Mouse (Mus musculus) midbrain, embryonic 11.5 days (tissue): ENCODE data around the gene Zfand2a. TPM values are rescaled to one million over a fixed set of nuclear protein-coding genes. Genes with fewer than 3 reads are reported as not detected.
A peak's percentile ranks its signal among the peaks of the same experiment; 100 is the strongest.

Experiments
- ATAC-seq: fragments of 200-750 bp; cut with Nextera tagmentation; 2 replicates; pipeline ENCODE4 v1.8.0; 2017; ENCODE audit warnings: moderate TSS enrichment, moderate library complexity; ENCODE audit not compliant: low FRiP score
- DNase-seq: peaks from one replicate; pipeline ENCODE4 v3.0.0; 2015; ENCODE audit warnings: low spot score; ENCODE audit errors: missing footprints
- H3K27ac ChIP-seq: fragments of 300-500 bp; sonication (generic); 2 replicates; pipeline ENCODE4 v1.5.1; 2014; ENCODE audit warnings: low read depth, low read length
- H3K27me3 ChIP-seq: fragments of 300-500 bp; sonication (generic); 2 replicates; pipeline ENCODE4 v1.6.1; 2014; ENCODE audit warnings: mild to moderate bottlenecking, low read length, moderate library complexity, mixed read lengths; ENCODE audit not compliant: control insufficient read depth, insufficient read depth
- H3K36me3 ChIP-seq: fragments of 300-500 bp; sonication (generic); 2 replicates; pipeline ENCODE4 v1.6.1; 2014; ENCODE audit warnings: mild to moderate bottlenecking, low read length, moderate library complexity, mixed read lengths; ENCODE audit not compliant: control insufficient read depth, insufficient read depth
- H3K4me1 ChIP-seq: fragments of 300-500 bp; sonication (generic); 2 replicates; pipeline ENCODE4 v1.6.1; 2014; ENCODE audit warnings: low read length; ENCODE audit not compliant: control insufficient read depth, insufficient read depth
- H3K4me2 ChIP-seq: fragments of 300-500 bp; sonication (generic); 2 replicates; pipeline ENCODE4 v1.6.1; 2014; ENCODE audit warnings: mild to moderate bottlenecking, moderate library complexity
- H3K4me3 ChIP-seq: fragments of 300-500 bp; sonication (generic); 2 replicates; pipeline ENCODE4 v1.5.1; 2014; ENCODE audit warnings: low read depth, low read length
- H3K9ac ChIP-seq: fragments of 300-500 bp; sonication (generic); 2 replicates; pipeline ENCODE4 v1.6.1; 2014; ENCODE audit warnings: low read length
- H3K9me3 ChIP-seq: fragments of 300-500 bp; sonication (generic); 2 replicates; pipeline ENCODE4 v1.6.1; 2016; ENCODE audit warnings: low read length; ENCODE audit not compliant: control insufficient read depth
- WGBS: fragments of 180-500 bp; shearing (Covaris S2); extraction: QIAGEN DNeasy Blood & Tissue Kit; methylation state at CpG from one replicate; pipeline ENCODE4 v1.1.7; 2014; 5-methylcytosine and 5-hydroxymethylcytosine counted together
- polyA plus RNA-seq: library from polyadenylated mRNA; unstranded; fragments of >200 nt; fragmentation: Nextera tagmentation; extraction: Ambion mirVana; gene quantifications from 2 replicates; pipeline ENCODE4 v1.2.1, GENCODE M21; 2014

The Zfand2a gene
- polyA plus RNA-seq, 1 experiment from 2014 or later: 6.9 TPM

- Histone ChIP-seq H3K27me3 (no peaks in the 10 kb centered on the region), H3K36me3 (no peaks in the 10 kb centered on the region), H3K27ac (no peak overlapping the region), H3K4me2 (no peak overlapping the region), H3K9ac (no peak overlapping the region), H3K4me1 (0 out of 2 replicates have a peak, but pooled peaks cover 2% of the 10 kb centered on the region), H3K9me3 (no peaks in the 10 kb centered on the region), H3K4me3 (no peak overlapping the region)
- DNase-seq: no peak
- no peak for ATAC-seq
- WGBS: 84% methylated on average over 2 of the region's 2 CpGs
Observed at GRCm38 (mm10) chr5:139441726-139442018, 42.7 kb downstream of the Zfand2a start.

DNA sequence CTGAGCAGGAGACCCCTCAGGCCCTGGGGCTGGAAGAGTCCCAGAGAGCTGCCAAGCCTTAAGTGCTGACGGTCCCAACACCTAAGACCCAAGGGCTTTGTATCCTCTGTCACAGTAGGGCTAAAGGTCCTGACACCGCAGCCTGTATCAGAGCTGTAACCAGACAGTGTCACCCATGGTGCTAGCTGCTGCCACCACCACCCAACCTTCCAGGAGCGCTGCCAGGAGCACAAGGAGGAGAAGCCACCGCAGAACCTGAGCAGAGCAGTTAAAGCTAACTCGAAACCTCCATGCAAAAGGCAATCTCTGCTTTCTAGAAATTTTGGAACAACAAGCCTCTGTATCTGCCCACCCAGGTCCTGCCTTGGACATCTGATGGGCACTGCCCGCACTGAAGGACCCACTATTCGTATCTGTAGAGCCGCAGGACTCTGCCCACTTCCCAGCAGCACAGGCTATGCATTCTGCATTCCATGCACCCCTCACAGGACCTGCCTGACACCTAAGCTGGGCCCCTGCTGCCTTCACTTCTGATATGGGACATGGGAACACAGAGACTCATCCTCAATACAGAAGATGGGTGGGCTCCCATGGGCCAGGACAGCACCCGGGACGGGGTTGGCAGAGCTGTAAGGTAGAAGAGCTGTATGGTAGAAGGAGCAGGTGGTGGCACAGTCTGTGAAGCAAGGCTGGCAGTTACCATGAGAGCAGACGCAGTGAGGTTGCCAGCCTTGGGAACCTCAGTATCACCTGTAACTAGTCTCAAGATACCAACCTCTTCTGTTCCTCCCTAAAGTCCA lies 43.2 kb downstream of the Zfand2a start:
- Histone ChIP-seq H3K9me3 (no peaks in the 10 kb centered on the region), H3K4me2 (no peak overlapping the region), H3K4me3 (no peak overlapping the region), H3K4me1 (0 out of 2 replicates have a peak, but pooled peaks cover 2% of the 10 kb centered on the region), H3K36me3 (no peaks in the 10 kb centered on the region), H3K9ac (no peak overlapping the region), H3K27me3 (no peaks in the 10 kb centered on the region), H3K27ac (no peak overlapping the region)
- no peak for ATAC-seq
- DNase-seq: no peak
- WGBS: 91% methylated on average over 11 of the region's 11 CpGs

DNA sequence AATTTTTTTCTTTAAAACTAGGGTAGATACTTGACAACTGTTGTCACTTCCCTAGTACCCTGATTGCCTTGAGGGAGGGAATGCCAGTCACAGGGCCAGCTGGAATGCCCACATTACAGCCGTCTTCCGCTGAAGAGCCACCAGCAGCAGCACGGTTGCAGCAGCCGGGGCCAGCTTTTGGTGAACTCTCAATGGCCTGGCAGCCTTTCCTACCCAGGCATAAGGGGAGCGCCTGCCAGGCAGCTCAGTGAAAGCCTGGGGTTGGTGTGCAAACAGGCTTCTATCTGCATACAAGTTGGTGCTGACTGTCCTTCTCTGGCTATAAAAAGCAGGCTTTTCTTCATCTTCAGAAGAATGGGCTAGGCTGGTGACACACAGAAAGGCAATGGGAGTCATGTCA lies 43.9 kb downstream of the Zfand2a start:
- H3K36me3 ChIP-seq: no peaks in the 10 kb centered on the region
- no peak overlapping the region for H3K4me2 ChIP-seq
- H3K27me3 ChIP-seq: no peaks in the 10 kb centered on the region
- H3K27ac ChIP-seq: no peak overlapping the region
- H3K4me3 ChIP-seq: no peak overlapping the region
- H3K4me1 ChIP-seq: peaks cover 5% of the 10 kb centered on the region; the same call in 1 of the 2 replicates
- no peak for DNase-seq
- H3K9me3 ChIP-seq: no peaks in the 10 kb centered on the region
- ATAC-seq: no peak
- WGBS: 90% methylated on average over 5 of the region's 5 CpGs
- no peak overlapping the region for H3K9ac ChIP-seq

GRCm38 (mm10) chr5:139438440-139438839 lies 45.9 kb downstream of the Zfand2a start:
- Histone ChIP-seq H3K4me3 (no peak overlapping the region), H3K27ac (no peak overlapping the region)
- 79% methylated on average over 12 of the region's 12 CpGs for WGBS

DNA sequence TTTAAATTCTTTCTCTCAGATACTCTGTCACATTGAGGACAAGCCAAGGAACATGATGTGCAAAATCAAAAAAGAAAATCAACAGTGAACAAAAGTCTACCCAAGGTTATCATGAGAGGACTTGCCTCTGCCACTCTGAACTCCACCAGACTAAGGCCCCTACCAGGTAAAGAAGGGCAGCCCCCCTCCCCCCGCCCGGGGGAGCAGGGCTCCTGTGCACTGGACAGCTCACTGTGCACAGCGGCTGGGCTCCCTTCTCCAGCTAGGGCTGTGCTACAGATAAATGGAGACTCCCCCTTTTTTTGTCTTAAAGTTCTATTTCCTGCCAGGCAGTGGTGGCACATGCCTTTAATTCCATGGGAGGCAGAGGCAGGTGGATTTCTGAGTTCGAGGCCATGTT lies 46.6 kb downstream of the Zfand2a start:
- Histone ChIP-seq H3K9ac (no peak overlapping the region), H3K9me3 (no peaks in the 10 kb centered on the region), H3K36me3 (no peaks in the 10 kb centered on the region), H3K4me3 (no peak overlapping the region), H3K4me2 (no peak overlapping the region), H3K4me1 (peaks cover 20% of the 10 kb centered on the region), H3K27me3 (no peaks in the 10 kb centered on the region), H3K27ac (no peak overlapping the region)
- ATAC-seq (no peak), DNase-seq (no peak)
- WGBS: 92% methylated on average over 4 of the region's 4 CpGs

More at GRCm38 (mm10) chr5:139438440-139438839, 45.9 kb downstream of the Zfand2a start:
- Histone ChIP-seq H3K27me3 (no peaks in the 10 kb centered on the region), H3K36me3 (no peaks in the 10 kb centered on the region), H3K9me3 (no peaks in the 10 kb centered on the region), H3K9ac (no peak overlapping the region), H3K4me1 (peaks cover 20% of the 10 kb centered on the region), H3K4me2 (no peak overlapping the region)
- DNase-seq: no peak
- no peak for ATAC-seq

- DNase-seq (no peak), ATAC-seq (peak; percentile 72; the same call in 1 of the 2 replicates)
- Histone ChIP-seq H3K27ac (no peak overlapping the region), H3K4me1 (peaks cover 20% of the 10 kb centered on the region), H3K27me3 (no peaks in the 10 kb centered on the region), H3K36me3 (no peaks in the 10 kb centered on the region), H3K4me2 (no peak overlapping the region), H3K9ac (no peak overlapping the region), H3K9me3 (no peaks in the 10 kb centered on the region), H3K4me3 (no peak overlapping the region)
- 24% methylated on average over 8 of the region's 8 CpGs for WGBS
Observed at GRCm38 (mm10) chr5:139434940-139435339, 49.4 kb downstream of the Zfand2a start.

GRCm38 (mm10) chr5:139433842-139434568 lies 50.3 kb downstream of the Zfand2a start:
- peaks cover 20% of the 10 kb centered on the region for H3K4me1 ChIP-seq
- no peak overlapping the region for H3K9ac ChIP-seq
- no peaks in the 10 kb centered on the region for H3K27me3 ChIP-seq
- ATAC-seq (no peak), DNase-seq (no peak)
- H3K4me3 ChIP-seq: no peak overlapping the region
- 71% methylated on average over 9 of the region's 9 CpGs for WGBS
- no peak overlapping the region for H3K4me2 ChIP-seq
- H3K9me3 ChIP-seq: no peaks in the 10 kb centered on the region
- no peak overlapping the region for H3K27ac ChIP-seq
- H3K36me3 ChIP-seq: no peaks in the 10 kb centered on the region

- Histone ChIP-seq H3K9me3 (no peaks in the 10 kb centered on the region), H3K9ac (no peak overlapping the region), H3K27ac (no peak overlapping the region), H3K4me2 (no peak overlapping the region), H3K4me3 (no peak overlapping the region), H3K27me3 (no peaks in the 10 kb centered on the region), H3K36me3 (no peaks in the 10 kb centered on the region), H3K4me1 (peaks cover 18% of the 10 kb centered on the region)
- ATAC-seq (no peak), DNase-seq (no peak)
- WGBS: 47% methylated on average over 7 of the region's 7 CpGs
Observed at GRCm38 (mm10) chr5:139432747-139433508, 51.4 kb downstream of the Zfand2a start.

- Histone ChIP-seq H3K4me2 (no peak overlapping the region), H3K27ac (no peak overlapping the region), H3K4me1 (peaks cover 18% of the 10 kb centered on the region), H3K36me3 (no peaks in the 10 kb centered on the region), H3K4me3 (no peak overlapping the region), H3K9me3 (no peaks in the 10 kb centered on the region), H3K27me3 (no peaks in the 10 kb centered on the region), H3K9ac (no peak overlapping the region)
- DNase-seq: no peak
- WGBS: 41% methylated on average over 6 of the region's 6 CpGs
- no peak for ATAC-seq
Observed at GRCm38 (mm10) chr5:139432333-139432732, 52.0 kb downstream of the Zfand2a start.
